Mouse (Mus musculus) erythroblast, embryonic 14.5 days (primary cell): ENCODE results near the gene Zfp566.

ENCODE experiments used
- GATA1 ChIP-seq: IDR thresholded peaks from 2 replicates; pipeline ENCODE4 v1.6.1; 2012; ENCODE audit warnings: low read length, inconsistent platforms, mixed read lengths
- TAL1 ChIP-seq: IDR thresholded peaks from 3 replicates; pipeline ENCODE4 v1.6.1; 2012; ENCODE audit warnings: low read length, inconsistent platforms, mixed read lengths

DNA sequence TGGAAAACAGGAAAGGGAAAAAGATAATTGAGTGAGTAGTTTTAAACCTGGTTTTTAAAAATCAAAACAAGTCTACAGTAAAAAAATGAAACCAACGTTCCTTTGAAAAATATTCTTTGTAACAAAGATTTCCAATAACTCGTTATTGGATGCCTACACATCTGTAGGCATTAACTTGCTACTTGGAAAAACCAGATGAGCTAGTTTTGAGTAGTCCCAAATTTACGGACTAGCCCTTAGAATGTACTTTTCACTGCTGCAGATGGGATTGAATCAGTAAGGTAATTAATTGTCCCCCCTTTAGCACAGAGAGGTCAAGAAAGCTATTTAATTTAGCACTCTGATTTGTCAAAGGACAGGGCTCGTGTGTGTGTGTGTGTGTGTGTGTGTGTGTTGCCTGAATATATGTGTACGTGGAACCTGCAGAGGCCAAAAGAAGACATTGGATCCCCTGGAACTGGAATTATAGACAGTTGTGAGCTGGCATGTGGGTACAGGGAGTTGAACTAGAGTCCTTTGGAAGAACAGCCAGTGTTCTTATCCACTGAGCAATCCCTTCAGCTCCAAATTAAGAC lies 5.3 kb upstream of the Zfp566 start:
- TF ChIP-seq TAL1 (no peak), GATA1 (no peak)
